Mouse (Mus musculus) thymus, adult 2 months (tissue): ENCODE data around the gene Iffo2.

Experiments
- CTCF ChIP-seq: fragments of 200-500 bp; IDR thresholded peaks from 2 replicates; pipeline ENCODE4 v1.5.1; 2012; ENCODE audit warnings: mild to moderate bottlenecking, control low read depth, low read length, moderate library complexity, borderline replicate concordance; ENCODE audit not compliant: control insufficient read depth, poor library complexity, insufficient read depth; ENCODE audit errors: extremely low read depth
- POLR2A ChIP-seq: fragments of 200-500 bp; IDR thresholded peaks from 2 replicates; pipeline ENCODE4 v1.6.1; 2012; ENCODE audit warnings: mild to moderate bottlenecking, low read length, control low read depth, moderate library complexity; ENCODE audit not compliant: control insufficient read depth, poor library complexity, insufficient read depth; ENCODE audit errors: extremely low read depth

- TF ChIP-seq CTCF (no peak), POLR2A (no peak)
Measured at GRCm38 (mm10) chr4:139631569-139632253, 101.4 kb downstream of the Iffo2 start.
